Mouse (Mus musculus): ENCODE data around the gene Gpr61.

GRCm38 (mm10) chr3:108134701-108135100 is 20.0 kb downstream of the Gpr61 start:
- TF ChIP-seq CTCF (IDR thresholded peaks at IDR 0.05) (no peak), POLR2A (IDR thresholded peaks at IDR 0.05; ENCODE audit: insufficient read depth, low read depth, low read length) (no peak), EP300 (IDR thresholded peaks at IDR 0.05; ENCODE audit: insufficient read depth, low read depth, low read length) (peak; percentile 46; the same call in 1 of the 2 replicates)
